Comparison of ENCODE assay signal across 8 mouse cellular contexts in the genomic region with DNA sequence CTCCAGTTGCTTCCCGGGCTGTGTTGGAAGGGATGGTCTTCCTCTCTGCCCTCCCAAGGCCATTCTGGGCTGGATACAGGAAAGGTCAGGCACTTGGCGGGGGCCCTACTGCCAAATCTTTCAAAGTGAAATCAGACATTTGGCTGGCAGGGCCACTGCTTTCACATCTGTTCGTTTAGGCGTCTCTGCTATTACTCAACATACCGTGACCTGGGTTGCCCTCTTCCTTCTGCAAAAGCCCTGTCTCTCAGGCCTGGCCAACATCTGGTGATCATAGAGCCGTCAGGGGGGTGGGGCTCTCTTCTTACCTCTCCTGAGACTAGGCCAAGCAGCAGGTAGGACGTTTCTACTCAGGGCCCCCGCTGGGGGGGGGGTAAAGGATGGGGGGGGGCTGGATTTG. TPM values are rescaled to one million over a fixed set of nuclear protein-coding genes. Genes with fewer than 3 reads are reported as not detected.
DNase-seq lines count a peak whose midpoint lies in the region; ATAC-seq and TF ChIP-seq lines count a peak whose summit lies in the region.

No protein-coding gene starts in this region.

- H3K9ac ChIP-seq in kidney, embryonic 15.5 days = no peak overlapping the region
- H3K9ac ChIP-seq in embryonic facial prominence, embryonic 11.5 days (replicated peaks; ENCODE audit: low read length) = no peak overlapping the region
- H3K9ac ChIP-seq in neural tube, embryonic 11.5 days (ENCODE audit: low read length) = no peak overlapping the region
- H3K9ac ChIP-seq in forebrain, embryonic 12.5 days = no peak overlapping the region
- no peak overlapping the region for H3K9ac ChIP-seq in forebrain, embryonic 11.5 days (ENCODE audit: low read length)

- no peak for TF ChIP-seq CTCF in kidney, adult 2 months (conservative IDR thresholded peaks at IDR 0.05; ENCODE audit: insufficient read depth, insufficient read length, low read depth, low read length)

- H3K27me3 ChIP-seq in kidney, adult 2 months (replicated peaks; ENCODE audit: control insufficient read depth, insufficient read depth, low read length) = no peaks in the 10 kb centered on the region
- H3K27me3 ChIP-seq in kidney, embryonic 15.5 days = no peaks in the 10 kb centered on the region
- H3K27me3 ChIP-seq in embryonic facial prominence, embryonic 11.5 days (ENCODE audit: control insufficient read depth, insufficient read depth, low read length) = no peaks in the 10 kb centered on the region
- no peaks in the 10 kb centered on the region for H3K27me3 ChIP-seq in neural tube, embryonic 11.5 days (ENCODE audit: control insufficient read depth, insufficient read depth, low read length)
- H3K27me3 ChIP-seq in forebrain, embryonic 12.5 days = no peaks in the 10 kb centered on the region; the same call in 1 of the 2 replicates
- no peaks in the 10 kb centered on the region for H3K27me3 ChIP-seq in forebrain, embryonic 11.5 days (ENCODE audit: control insufficient read depth, insufficient read depth, low read length)

- H3K9me3 ChIP-seq in kidney, embryonic 15.5 days (replicated peaks) = no peaks in the 10 kb centered on the region
- no peaks in the 10 kb centered on the region for H3K9me3 ChIP-seq in embryonic facial prominence, embryonic 11.5 days (replicated peaks; ENCODE audit: control insufficient read depth, low read length)
- H3K9me3 ChIP-seq in neural tube, embryonic 11.5 days (ENCODE audit: control insufficient read depth, low read length) = no peaks in the 10 kb centered on the region
- H3K9me3 ChIP-seq in forebrain, embryonic 12.5 days = no peaks in the 10 kb centered on the region
- no peaks in the 10 kb centered on the region for H3K9me3 ChIP-seq in forebrain, embryonic 11.5 days (ENCODE audit: control insufficient read depth, low read length)

- DNase-seq in kidney, adult 2 months = peak; percentile 58
- DNase-seq in embryonic facial prominence, embryonic 11.5 days (ENCODE audit: low spot score) = peak; percentile 79
- DNase-seq in kidney, adult 8-10 months = peak; percentile 32 to 39
- peak; percentile 34 for DNase-seq in neural tube, embryonic 11.5 days (ENCODE audit: low spot score)
- no peak for DNase-seq in forebrain, embryonic 11.5 days (ENCODE audit: low spot score)
- DNase-seq in thymus, postnatal 25 days = no peak

- H3K4me1 ChIP-seq in kidney, adult 2 months (ENCODE audit: control insufficient read depth, insufficient read depth, low read length) = no peaks in the 10 kb centered on the region
- H3K4me1 ChIP-seq in kidney, embryonic 15.5 days = peaks cover 7% of the 10 kb centered on the region; the same call in 1 of the 2 replicates
- no peaks in the 10 kb centered on the region; the same call in 1 of the 2 replicates for H3K4me1 ChIP-seq in embryonic facial prominence, embryonic 11.5 days (ENCODE audit: control insufficient read depth, insufficient read depth, low read length)
- no peaks in the 10 kb centered on the region; the same call in 1 of the 2 replicates for H3K4me1 ChIP-seq in neural tube, embryonic 11.5 days (ENCODE audit: control insufficient read depth, insufficient read depth, low read length)
- H3K4me1 ChIP-seq in forebrain, embryonic 12.5 days = no peaks in the 10 kb centered on the region
- H3K4me1 ChIP-seq in forebrain, embryonic 11.5 days (replicated peaks; ENCODE audit: control insufficient read depth, insufficient read depth, low read length) = no peaks in the 10 kb centered on the region

- ATAC-seq in kidney, embryonic 15.5 days (replicated peaks; ENCODE audit: low FRiP score) = no peak
- no peak for ATAC-seq in embryonic facial prominence, embryonic 11.5 days (replicated peaks; ENCODE audit: insufficient number of reproducible peaks, low FRiP score, low TSS enrichment, low read depth)
- no peak for ATAC-seq in neural tube, embryonic 11.5 days (ENCODE audit: insufficient read depth, low FRiP score, low TSS enrichment)
- no peak for ATAC-seq in forebrain, embryonic 12.5 days (ENCODE audit: low FRiP score)
- no peak for ATAC-seq in forebrain, embryonic 11.5 days (replicated peaks; ENCODE audit: low FRiP score)

- no peak overlapping the region for H3K4me2 ChIP-seq in kidney, embryonic 15.5 days
- no peak overlapping the region for H3K4me2 ChIP-seq in embryonic facial prominence, embryonic 11.5 days (ENCODE audit: low read depth, low read length)
- H3K4me2 ChIP-seq in neural tube, embryonic 11.5 days (ENCODE audit: low read depth) = no peak overlapping the region
- H3K4me2 ChIP-seq in forebrain, embryonic 12.5 days = no peak overlapping the region
- H3K4me2 ChIP-seq in forebrain, embryonic 11.5 days (ENCODE audit: low read depth, low read length, severe bottlenecking) = no peak overlapping the region

- TF ChIP-seq POLR2A in kidney, adult 2 months (IDR thresholded peaks at IDR 0.05; ENCODE audit: low read depth, low read length) = no peak

- no peak overlapping the region for H3K4me3 ChIP-seq in kidney, adult 2 months (ENCODE audit: insufficient read depth, low read depth, low read length)
- no peak overlapping the region for H3K4me3 ChIP-seq in kidney, embryonic 15.5 days (replicated peaks)
- no peak overlapping the region for H3K4me3 ChIP-seq in embryonic facial prominence, embryonic 11.5 days (ENCODE audit: low read depth, low read length)
- H3K4me3 ChIP-seq in neural tube, embryonic 11.5 days (ENCODE audit: low read depth, low read length) = no peak overlapping the region
- no peak overlapping the region for H3K4me3 ChIP-seq in forebrain, embryonic 12.5 days (replicated peaks)
- no peak overlapping the region for H3K4me3 ChIP-seq in forebrain, embryonic 11.5 days (ENCODE audit: low read depth, low read length)

- WGBS in kidney, adult 2 months = 41% methylated on average over 8 of the region's 8 CpGs
- 27% methylated on average over 8 of the region's 8 CpGs for WGBS in kidney, embryonic 15.5 days
- 20% methylated on average over 8 of the region's 8 CpGs for WGBS in embryonic facial prominence, embryonic 11.5 days
- WGBS in neural tube, embryonic 11.5 days = 47% methylated on average over 8 of the region's 8 CpGs
- 65% methylated on average over 8 of the region's 8 CpGs for WGBS in forebrain, embryonic 12.5 days
- 65% methylated on average over 8 of the region's 8 CpGs for WGBS in forebrain, embryonic 11.5 days

- H3K27ac ChIP-seq in kidney, adult 2 months (ENCODE audit: insufficient read depth, low read depth, low read length) = no peak overlapping the region
- H3K27ac ChIP-seq in kidney, embryonic 15.5 days = no peak overlapping the region
- H3K27ac ChIP-seq in embryonic facial prominence, embryonic 11.5 days (replicated peaks; ENCODE audit: low read depth, low read length) = no peak overlapping the region
- H3K27ac ChIP-seq in neural tube, embryonic 11.5 days (ENCODE audit: low read depth, low read length) = no peak overlapping the region
- H3K27ac ChIP-seq in forebrain, embryonic 12.5 days = no peak overlapping the region
- H3K27ac ChIP-seq in forebrain, embryonic 11.5 days (ENCODE audit: low read depth, low read length) = no peak overlapping the region

- H3K36me3 ChIP-seq in kidney, adult 2 months (ENCODE audit: control insufficient read depth, insufficient read depth, low read length) = no peaks in the 10 kb centered on the region
- H3K36me3 ChIP-seq in kidney, embryonic 15.5 days = no peaks in the 10 kb centered on the region
- H3K36me3 ChIP-seq in embryonic facial prominence, embryonic 11.5 days (replicated peaks; ENCODE audit: control insufficient read depth, insufficient read depth, low read depth, low read length) = no peaks in the 10 kb centered on the region
- no peaks in the 10 kb centered on the region for H3K36me3 ChIP-seq in neural tube, embryonic 11.5 days (ENCODE audit: control insufficient read depth, insufficient read depth, low read length)
- H3K36me3 ChIP-seq in forebrain, embryonic 12.5 days (replicated peaks) = no peaks in the 10 kb centered on the region
- no peaks in the 10 kb centered on the region for H3K36me3 ChIP-seq in forebrain, embryonic 11.5 days (ENCODE audit: control insufficient read depth, insufficient read depth, low read length)

RNA-seq across cellular contexts. Expression of a gene that starts 10.5 kb away (rescaled TPM):
- 3.0 and 4.8 TPM in 2 replicates for polyA plus RNA-seq in kidney, adult 2 months (2012; rRNA removed)
- 2.9 and 3.1 TPM in 2 replicates for polyA plus RNA-seq in kidney, embryonic 15.5 days (2015; fragmentation: Nextera tagmentation; extraction: Ambion mirVana)
- 2.1 and 2.4 TPM in 2 replicates for polyA plus RNA-seq in embryonic facial prominence, embryonic 11.5 days (2014; fragmentation: Nextera tagmentation; extraction: Ambion mirVana)
- 2.0 and 2.3 TPM in 2 replicates for polyA plus RNA-seq in neural tube, embryonic 11.5 days (2014; fragmentation: Nextera tagmentation; extraction: Ambion mirVana)
- polyA plus RNA-seq in forebrain, embryonic 12.5 days (2016; fragmentation: Nextera tagmentation; extraction: Ambion mirVana) = 2.2 and 2.5 TPM in 2 replicates
- polyA plus RNA-seq in forebrain, embryonic 11.5 days (2014; fragmentation: Nextera tagmentation; extraction: Ambion mirVana) = 3.0 and 3.4 TPM in 2 replicates

Comparison
In these comparisons a context has a peak if more than half of its experiments do, and no peak if none do; other contexts are left out.
1. DNase-seq: peak in kidney, adult 2 months (single experiment), embryonic facial prominence, embryonic 11.5 days (single experiment), kidney, adult 8-10 months (2 of 2) and neural tube, embryonic 11.5 days (single experiment); none in forebrain, embryonic 11.5 days (single experiment) and thymus, postnatal 25 days (single experiment).